Mouse (Mus musculus): ENCODE results near the gene Fignl2.

DNA sequence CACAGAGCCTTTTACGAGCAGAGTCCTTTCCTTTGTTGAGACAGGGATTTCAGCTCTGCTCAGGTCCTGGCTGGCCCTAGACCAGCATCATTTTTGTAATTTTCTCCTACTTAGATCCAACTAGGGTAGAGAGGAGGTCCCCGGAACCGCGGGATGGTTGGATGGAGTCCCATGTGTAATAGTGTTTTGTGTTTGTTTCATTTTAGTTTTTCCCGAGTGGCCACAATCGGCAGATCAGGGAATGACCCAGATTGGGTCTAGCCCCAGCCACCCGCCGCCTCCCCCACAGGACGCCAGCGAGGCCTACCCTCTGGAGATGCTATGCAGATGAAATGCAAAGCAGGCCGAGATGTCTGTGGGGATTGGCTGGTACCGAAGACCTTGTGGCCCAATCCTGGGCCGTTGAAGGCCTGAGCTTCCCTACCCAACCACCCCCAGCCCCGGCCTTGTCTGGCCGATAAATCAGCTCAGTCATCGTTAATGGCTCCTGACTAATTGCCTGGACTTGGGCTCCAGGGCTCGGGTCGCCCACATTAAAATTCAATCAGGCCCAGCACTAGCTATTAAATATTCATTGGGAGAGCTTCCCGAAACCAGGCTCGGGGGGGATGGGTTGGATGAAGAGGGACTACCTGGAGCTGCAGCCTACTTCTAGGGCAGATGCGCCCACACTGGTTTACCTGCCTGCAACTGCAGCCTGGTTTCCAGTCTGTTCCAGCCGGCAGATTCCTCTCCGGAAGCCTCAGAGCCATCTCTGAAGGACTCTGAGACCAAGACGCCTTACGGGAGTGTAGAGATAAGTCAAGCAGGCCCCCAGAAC is 14.7 kb upstream of the Fignl2 start:
- TF ChIP-seq POLR2A (IDR thresholded peaks at IDR 0.05; ENCODE audit: insufficient read depth, low read length) (peak; percentile 84), CTCF (IDR thresholded peaks at IDR 0.05; ENCODE audit: low read depth, low read length) (no peak)

Data from ES-Bruce4 (cell line).